Mouse (Mus musculus) cortical plate, adult 2 months (tissue): ENCODE results near the gene Baz2a. TPM values are rescaled to one million over a fixed set of nuclear protein-coding genes. Genes with fewer than 3 reads are reported as not detected.

ENCODE experiments used
- H3K27ac ChIP-seq: fragments of 200-500 bp; 2 replicates; pipeline ENCODE4 v1.5.1; 2012; ENCODE audit warnings: low read length, control low read depth, inconsistent platforms; ENCODE audit not compliant: insufficient read depth
- H3K4me1 ChIP-seq: fragments of 200-500 bp; 2 replicates; pipeline ENCODE4 v1.6.1; 2011; ENCODE audit warnings: low read length; ENCODE audit not compliant: control insufficient read depth, insufficient read depth
- H3K4me3 ChIP-seq: fragments of 200-500 bp; 2 replicates; pipeline ENCODE4 v1.5.1; 2011; ENCODE audit warnings: mild to moderate bottlenecking, low read length, control low read depth; ENCODE audit not compliant: insufficient read depth
- CTCF ChIP-seq: fragments of 200-500 bp; IDR thresholded peaks from 2 replicates; pipeline ENCODE4 v1.5.1; 2011; ENCODE audit warnings: mild to moderate bottlenecking, control low read depth, low read length; ENCODE audit not compliant: insufficient read depth; ENCODE audit errors: extremely low read depth
- POLR2A ChIP-seq: fragments of 200-500 bp; IDR thresholded peaks from 2 replicates; pipeline ENCODE4 v1.6.1; 2011; ENCODE audit warnings: mild to moderate bottlenecking, low read length, control low read depth; ENCODE audit not compliant: insufficient read depth; ENCODE audit errors: extremely low read depth
- polyA plus RNA-seq: library from polyadenylated mRNA; depleted of rRNA; stranded (reverse); fragments of >200 nt; gene quantifications from 2 replicates; pipeline ENCODE4 v1.2.3, GENCODE M21; 2012; rRNA removed

Gene Baz2a
- polyA plus RNA-seq, 1 experiment = 30.2 TPM

DNA sequence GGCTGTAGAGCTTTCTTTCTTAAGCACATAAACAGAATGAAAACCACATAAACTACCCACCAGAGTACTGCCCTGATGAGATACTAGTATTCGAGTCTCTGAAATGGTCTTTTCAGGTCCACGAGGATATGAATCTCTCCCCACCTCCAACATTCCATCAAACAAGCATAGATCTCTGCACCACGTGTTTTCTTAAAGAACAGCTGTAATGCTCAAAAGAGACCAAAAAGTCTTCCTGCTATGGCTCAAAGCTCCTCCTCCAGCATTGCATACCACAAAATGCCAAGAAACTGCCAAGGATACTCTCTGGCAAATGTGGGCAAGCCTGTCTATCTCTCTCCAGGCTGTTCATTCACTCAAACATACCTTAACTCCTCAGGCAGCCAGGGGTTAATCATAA, 83.9 kb downstream of the Baz2a start:
- Histone ChIP-seq H3K4me1 (peaks cover 2% of the 10 kb centered on the region; the same call in 1 of the 2 replicates), H3K27ac (no peak overlapping the region), H3K4me3 (peak overlapping the region; percentile 74)
- TF ChIP-seq CTCF (no peak), POLR2A (no peak)

DNA sequence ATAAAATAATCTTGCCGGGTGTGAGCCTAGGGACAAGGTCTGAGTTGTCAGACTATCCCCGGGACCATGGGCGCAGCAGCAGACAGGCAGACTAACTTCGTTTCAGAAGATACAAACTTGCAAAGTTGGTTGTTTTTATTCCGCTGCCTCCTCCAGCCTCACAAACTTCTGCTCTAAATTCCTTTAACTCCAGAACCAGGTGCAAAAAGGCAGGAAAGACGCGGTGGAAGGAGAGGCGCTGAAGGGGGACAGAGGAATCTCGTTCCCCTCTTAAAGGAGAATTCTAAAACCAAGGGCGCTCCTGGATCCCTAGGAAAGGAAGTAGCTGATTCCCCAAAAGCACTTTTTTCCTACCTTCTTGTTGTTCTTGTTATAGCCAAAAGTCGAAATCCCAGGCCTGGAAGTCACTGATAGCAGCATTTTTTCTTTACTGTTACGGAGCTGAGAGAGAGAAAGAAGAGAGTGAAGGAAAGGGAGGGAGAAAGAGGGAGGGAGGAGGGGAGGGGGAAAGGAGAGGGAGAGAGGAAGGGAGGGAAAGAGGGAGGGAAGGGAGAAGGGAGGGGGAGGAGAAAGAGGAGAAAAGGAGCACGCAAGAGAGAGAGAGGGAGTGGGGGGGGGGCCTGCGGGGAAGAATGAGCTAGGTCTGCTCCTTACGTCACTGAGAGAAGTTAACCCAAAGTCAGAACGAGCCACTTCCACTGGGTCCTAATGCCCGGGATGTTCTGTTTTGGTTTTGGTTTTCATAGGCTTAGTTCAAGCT, 84.8 kb downstream of the Baz2a start:
- Histone ChIP-seq H3K4me1 (peaks cover 2% of the 10 kb centered on the region; the same call in 1 of the 2 replicates), H3K4me3 (peak overlapping the region; percentile 74), H3K27ac (no peak overlapping the region)
- no peak for TF ChIP-seq CTCF
- no peak for TF ChIP-seq POLR2A

DNA sequence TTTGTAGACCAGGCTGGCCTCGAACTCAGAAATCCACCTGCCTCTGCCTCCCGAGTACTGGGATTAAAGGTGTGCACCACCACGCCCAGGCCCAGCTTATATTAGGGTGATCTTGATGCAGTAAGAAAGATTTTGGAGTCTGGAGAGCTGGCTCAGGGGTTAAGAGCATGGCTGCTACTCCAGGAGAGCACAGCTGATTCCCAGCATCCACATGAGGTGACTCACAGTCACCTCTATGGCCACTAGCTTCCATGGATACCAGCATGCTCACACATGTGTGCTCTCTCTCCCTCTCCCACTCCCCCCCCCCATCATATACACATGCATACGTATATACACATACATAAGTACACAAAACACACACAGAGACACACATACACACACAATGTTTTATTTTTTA, 85.9 kb downstream of the Baz2a start:
- Histone ChIP-seq H3K4me3 (no peak overlapping the region), H3K4me1 (peaks cover 2% of the 10 kb centered on the region; the same call in 1 of the 2 replicates)
- TF ChIP-seq POLR2A = no peak
- TF ChIP-seq CTCF = no peak

More for the DNA sequence above, 85.9 kb downstream of the Baz2a start:
- no peak overlapping the region for H3K27ac ChIP-seq

Other genes with a start within 250 kb of the Baz2a start
- not detected in 2 replicates for gene Rdh19, start 241.6 kb upstream of the Baz2a start, polyA plus RNA-seq
- gene Rdh16f2, start 225.1 kb upstream of the Baz2a start, polyA plus RNA-seq = not detected in 2 replicates
- gene Rdh7, start 202.8 kb upstream of the Baz2a start, polyA plus RNA-seq = not detected in 2 replicates
- 0.09 and 0.15 TPM in 2 replicates for gene Sdr9c7, start 193.1 kb upstream of the Baz2a start, polyA plus RNA-seq
- gene Hsd17b6, start 84.0 kb upstream of the Baz2a start, polyA plus RNA-seq = not detected in 2 replicates
- 7.5 and 8.1 TPM in 2 replicates for gene Prim1, start 76.4 kb upstream of the Baz2a start, polyA plus RNA-seq
- gene Naca, start 56.0 kb upstream of the Baz2a start, polyA plus RNA-seq = 175 and 177 TPM in 2 replicates
- gene Ptges3, start 32.6 kb upstream of the Baz2a start, polyA plus RNA-seq = 66.9 and 67.7 TPM in 2 replicates
- gene Atp5b, start 8.3 kb upstream of the Baz2a start, polyA plus RNA-seq = 1,438 and 1,451 TPM in 2 replicates
- 16.5 and 16.9 TPM in 2 replicates for gene Rbms2, start 88.7 kb downstream of the Baz2a start, polyA plus RNA-seq
- 54.8 and 59.6 TPM in 2 replicates for gene Gls2, start 102.9 kb downstream of the Baz2a start, polyA plus RNA-seq
- 9.0 and 10.0 TPM in 2 replicates for gene Spryd4, start 120.2 kb downstream of the Baz2a start, polyA plus RNA-seq
- not detected in 2 replicates for gene Mip, start 134.3 kb downstream of the Baz2a start, polyA plus RNA-seq
- 3.7 and 4.3 TPM in 2 replicates for gene Timeless, start 140.5 kb downstream of the Baz2a start, polyA plus RNA-seq
- gene Apon, start 162.5 kb downstream of the Baz2a start, polyA plus RNA-seq = not detected in 2 replicates
- gene Apof, start 177.1 kb downstream of the Baz2a start, polyA plus RNA-seq = 0.23 and 0.29 TPM in 2 replicates
- gene Stat2, start 179.0 kb downstream of the Baz2a start, polyA plus RNA-seq = 33.5 and 34.2 TPM in 2 replicates
- 0.54 and 0.55 TPM in 2 replicates for gene Il23a, start 207.2 kb downstream of the Baz2a start, polyA plus RNA-seq
- gene Pan2, start 211.8 kb downstream of the Baz2a start, polyA plus RNA-seq = 22.8 and 24.6 TPM in 2 replicates
- 63.7 and 65.8 TPM in 2 replicates for gene Cnpy2, start 230.9 kb downstream of the Baz2a start, polyA plus RNA-seq
- gene Cs, start 246.2 kb downstream of the Baz2a start, polyA plus RNA-seq = 224 and 233 TPM in 2 replicates